Mouse (Mus musculus) G1E-ER4 (cell line): ENCODE data around the gene Vps13d. TPM values are rescaled to one million over a fixed set of nuclear protein-coding genes. Genes with fewer than 3 reads are reported as not detected.

Source experiments
- GATA1 ChIP-seq: IDR thresholded peaks from one replicate; pipeline ENCODE4 v1.8.0; 2012; ENCODE audit warnings: low read length, inconsistent platforms
- polyA plus RNA-seq: library from polyadenylated mRNA; stranded (reverse); fragments of >175 nt; gene quantifications from 2 replicates; pipeline ENCODE4 v1.2.3, GENCODE M21; 2012

The Vps13d gene
- polyA plus RNA-seq, 1 experiment = 3.1 TPM

DNA sequence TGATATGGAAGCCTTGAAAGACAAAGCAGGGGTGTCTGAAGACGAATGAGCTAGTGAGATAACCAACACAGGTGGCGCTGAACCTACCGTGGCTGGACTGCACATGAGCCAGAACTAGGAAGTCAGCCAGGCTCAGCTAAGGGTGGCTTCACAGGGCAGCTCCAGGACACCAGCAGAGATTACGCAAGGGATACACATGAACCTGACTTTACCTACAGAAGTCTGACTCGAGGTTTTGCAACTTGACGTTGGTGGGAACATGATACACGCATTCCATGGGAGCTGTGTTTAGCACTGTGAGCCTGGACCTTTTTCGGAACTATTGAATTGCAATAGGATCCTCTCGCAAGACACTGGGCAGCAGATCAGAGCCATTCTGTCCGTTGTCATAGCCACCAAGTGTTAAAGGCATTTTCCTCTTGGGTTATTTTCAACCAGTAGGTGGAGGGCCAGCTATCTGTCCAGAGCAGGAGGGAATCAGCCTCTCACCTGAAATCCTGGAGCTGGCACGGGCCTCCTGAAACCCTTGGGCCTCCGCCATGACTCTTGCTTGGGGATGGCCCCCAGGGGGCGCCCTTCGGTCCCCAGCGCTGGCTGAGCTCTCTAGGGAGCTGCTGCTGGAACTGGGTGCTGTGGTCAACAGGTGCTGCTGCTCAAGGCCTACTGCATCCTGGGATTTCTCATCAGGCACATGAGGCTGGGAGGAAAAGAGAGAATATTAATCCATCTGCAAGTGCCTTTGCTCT lies 24.6 kb upstream of the Vps13d start:
- no peak for TF ChIP-seq GATA1

DNA sequence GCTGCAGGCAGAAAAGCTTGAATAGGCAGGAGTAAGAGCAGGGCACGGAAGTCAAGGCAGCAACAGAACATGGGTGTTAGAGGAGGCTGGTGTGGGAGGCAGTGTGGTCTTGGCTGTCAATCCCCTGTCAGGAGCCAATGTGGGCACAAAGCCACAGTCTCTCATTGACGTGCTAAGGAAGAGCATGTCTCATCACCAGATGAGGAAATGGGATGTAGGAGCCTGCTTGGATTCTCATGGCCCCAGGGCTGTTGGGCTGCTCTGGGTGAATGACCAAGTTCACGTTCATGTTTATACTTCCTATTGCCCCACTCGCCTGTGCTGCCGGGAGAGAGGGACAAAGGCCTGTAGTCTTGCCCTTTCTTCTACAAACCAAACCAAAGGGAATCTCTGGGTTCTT lies 23.0 kb upstream of the Vps13d start:
- TF ChIP-seq GATA1 = no peak

DNA sequence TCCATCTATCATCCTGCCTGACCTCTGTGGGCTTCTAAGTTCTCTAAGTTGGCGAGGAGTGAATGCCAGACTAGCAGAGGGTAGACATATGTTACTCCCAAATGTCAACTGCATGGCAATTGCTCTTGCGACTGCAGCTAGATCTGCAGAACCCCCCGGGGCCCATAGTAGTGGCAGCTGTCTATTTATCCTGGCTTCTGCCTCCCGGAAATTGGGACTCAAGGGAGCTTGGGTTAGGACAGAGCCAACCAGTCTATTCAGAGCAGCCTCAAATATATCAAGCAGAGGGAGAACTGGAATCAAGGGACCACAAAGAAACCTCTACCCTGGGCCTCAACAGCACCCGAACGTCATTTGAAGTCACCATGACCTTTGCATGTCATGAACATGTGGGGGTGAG lies 22.2 kb upstream of the Vps13d start:
- no peak for TF ChIP-seq GATA1

DNA sequence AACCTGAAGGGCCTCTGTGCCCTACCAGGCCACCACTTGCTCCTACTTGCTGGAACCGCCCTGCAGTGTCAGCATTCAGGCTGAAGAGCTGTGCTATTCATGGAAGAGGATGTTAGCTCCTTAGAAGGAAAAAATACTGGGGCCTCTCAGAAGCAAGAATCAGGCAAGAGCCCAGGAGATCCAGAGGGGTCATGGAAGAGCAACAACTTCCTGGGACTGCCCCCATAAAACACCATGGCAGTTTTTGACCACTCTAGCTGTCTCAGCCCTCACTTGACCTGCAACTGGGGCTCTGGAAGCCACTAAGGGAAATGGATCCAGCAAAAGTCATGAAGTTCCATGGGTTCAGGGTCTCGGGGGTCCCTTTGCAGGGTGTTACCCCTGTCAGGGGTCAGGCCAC lies 20.6 kb upstream of the Vps13d start:
- no peak for TF ChIP-seq GATA1

DNA sequence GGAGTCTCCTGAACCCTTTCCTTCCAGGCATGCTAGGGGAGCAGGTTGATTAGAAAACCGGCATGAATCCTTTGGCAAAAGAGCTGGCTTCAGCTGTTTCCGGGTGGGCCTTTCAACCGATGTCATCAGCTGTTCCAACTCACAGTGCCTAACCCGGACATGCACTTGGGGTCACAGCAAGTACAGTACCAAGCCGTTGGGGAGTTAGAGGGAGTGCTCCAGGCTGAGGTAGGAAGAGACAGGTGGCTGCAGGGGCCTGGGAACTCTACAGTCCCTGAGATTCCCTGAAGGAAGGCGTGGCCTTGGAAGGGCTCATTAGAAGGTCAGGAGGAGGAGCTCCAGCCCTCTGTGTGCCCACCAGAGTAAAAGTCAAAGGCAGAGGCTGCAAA lies 20.0 kb upstream of the Vps13d start:
- no peak for TF ChIP-seq GATA1

DNA sequence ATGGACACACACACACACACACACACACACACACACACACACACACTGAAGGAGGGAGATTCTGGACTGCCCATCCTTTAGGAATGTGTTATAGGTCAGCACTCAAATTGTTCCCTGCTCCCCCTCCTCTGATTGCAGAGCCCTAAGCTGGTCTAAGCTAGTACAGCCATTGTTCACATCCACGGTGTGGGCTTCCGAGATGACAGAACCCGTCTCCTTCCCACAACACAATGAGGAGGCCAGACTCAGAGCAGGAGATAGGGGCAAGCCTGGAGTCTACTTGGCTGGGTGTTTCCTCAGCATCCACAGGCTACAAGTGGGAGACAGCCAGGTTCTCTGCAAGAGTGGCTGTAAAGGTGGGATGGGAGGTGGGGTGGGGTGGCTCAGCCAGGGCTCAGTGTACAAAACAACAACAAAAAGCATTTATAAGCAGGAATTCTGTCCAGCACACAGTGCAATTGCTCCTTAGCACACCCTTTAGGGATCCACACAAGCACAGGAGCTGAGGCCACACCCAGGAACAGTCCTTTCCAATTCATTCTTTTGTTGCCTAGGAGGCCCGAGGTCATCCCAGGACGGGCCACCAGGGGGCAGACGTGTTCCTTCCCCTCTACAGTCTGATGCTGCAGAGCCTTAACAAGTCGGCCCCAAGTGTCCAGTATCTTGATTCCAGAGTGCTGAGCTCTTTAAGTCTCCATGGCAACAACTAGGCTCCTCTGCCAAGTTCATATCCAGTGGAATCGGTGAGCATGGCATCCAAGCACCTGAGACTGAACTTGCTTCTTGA lies 19.4 kb upstream of the Vps13d start:
- TF ChIP-seq GATA1 = no peak

DNA sequence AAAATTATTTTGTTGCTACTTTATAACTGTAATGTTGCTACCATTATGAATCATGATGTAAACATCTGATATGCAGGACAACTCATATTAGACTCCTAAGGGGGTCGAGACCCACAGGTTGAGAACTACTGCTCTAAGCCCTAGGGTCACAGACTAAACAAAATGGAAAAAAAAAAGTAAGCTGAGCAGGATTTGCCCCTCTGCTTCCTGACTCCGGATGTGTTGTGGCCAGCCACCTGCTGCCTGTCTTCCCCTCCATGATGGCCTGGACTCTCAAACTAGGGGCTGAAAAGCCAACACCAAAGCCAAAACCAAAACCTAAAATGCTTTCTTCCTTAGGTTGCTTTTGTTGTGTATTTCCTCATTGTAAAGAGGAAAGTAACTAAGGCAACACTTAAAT lies 16.3 kb upstream of the Vps13d start:
- no peak for TF ChIP-seq GATA1

DNA sequence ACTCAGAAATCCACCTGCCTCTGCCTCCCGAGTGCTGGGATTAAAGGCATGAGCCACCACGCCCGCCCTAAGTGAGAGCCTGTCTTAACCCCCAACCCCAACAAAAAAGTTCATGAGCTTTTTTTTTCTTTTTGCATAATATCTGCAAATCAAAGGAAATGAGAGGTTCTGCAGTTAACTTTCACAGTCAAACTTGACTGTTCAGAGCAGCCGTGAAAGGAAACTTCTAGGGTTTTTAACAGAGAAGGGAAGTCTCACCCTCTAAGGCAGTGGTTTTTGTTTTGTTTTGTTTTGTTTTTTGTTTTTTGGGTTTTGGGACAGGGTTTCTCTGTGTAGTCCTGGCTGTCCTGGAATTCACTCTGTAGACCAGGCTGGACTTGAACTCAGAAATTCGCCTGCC lies 15.8 kb upstream of the Vps13d start:
- no peak for TF ChIP-seq GATA1

DNA sequence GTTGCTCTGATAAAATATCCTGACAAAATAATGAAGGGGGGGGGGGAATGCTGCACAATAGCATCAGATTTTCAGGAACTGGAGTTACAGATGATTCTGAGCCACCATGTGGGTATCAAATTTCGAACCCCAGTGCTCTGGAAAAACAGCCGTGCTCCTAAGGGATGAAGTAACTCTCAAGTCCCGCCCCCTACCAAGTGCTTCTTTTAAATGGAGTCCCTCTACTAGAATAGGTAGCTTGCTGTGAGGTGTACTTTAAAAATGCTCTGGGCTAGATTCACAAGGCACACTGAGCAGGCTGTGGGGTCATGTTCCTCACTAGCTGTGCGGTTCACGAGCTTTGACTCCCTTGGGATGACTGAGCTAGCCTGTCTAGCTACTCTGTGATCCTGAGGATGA lies 14.9 kb upstream of the Vps13d start:
- TF ChIP-seq GATA1 = no peak

DNA sequence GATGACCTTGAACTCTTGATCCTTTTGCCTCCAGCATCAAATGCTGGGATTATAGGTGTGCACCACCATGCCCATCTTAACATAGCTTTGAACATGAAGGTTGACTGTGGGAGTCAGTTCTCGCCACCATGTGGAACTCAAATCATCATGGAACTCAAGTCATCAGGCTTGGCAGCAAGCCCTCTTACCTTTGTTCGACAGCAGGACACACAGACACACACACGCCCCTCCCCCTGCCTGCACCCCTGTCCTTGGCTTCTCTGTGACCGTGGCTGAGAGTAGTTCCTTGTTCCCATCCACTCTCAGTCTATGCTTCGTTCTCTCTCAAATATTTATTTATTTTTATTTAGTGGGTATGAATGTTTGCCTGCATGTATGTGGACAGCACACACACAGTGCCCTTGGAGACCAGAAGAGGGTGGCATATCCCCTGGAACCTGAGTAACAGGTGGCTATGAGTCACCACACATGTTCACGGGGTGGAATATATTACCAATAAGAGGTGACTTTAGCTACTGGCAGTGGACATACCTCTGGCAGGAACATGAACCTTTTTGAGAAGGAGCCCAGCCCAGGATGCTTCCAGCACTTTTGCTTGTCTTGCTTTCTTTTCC lies 14.4 kb upstream of the Vps13d start:
- TF ChIP-seq GATA1 = no peak

DNA sequence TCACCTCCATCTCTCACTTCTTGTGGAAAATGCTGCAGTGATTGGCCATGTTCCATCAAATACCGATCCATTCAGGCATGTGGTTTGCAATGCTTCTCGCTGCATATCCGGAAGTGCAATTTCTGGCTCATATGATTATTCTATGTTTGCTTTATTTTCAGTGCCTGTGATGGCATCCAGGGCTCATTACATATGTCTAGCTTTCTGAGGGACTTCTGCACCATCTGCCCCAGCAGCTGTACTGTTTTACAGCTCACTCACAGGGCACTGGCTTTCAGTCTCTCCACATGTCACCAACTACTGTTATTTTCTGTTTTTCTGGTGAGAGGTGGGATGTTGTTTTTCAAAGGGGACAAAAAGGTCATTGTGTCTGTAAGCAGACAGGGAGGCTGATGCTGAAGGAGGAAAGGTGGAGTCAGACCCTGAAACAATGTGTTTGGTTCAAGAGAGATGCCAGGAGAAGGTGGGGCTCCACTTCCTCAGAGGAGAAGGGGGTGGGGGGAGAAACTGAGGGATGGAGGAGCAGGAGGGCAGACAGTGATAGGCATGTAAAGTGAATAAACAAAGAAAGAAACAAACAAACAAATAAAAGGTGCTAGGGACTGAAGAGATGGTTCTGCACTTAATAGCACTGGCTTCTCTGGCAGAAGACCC lies 13.0 kb upstream of the Vps13d start:
- TF ChIP-seq GATA1 = no peak

DNA sequence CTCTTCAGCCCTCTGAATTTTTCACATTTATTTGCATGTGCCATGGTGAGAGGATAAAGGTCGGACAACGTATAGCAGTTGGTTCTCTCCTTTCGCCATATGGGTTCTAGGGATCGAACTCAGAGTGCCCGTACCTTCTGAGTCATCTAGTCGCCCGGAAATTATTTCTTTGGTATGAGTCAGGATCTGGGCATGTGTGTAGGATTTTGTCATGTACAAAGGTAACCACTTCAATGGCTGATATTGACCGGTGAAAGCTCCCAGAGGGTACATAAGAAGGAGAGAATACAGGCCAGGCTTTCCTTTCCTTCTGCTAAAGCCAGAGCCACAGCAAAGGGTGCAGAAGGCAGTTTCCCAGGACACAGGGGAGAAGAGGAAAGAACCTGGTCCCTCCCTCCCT lies 10.0 kb upstream of the Vps13d start:
- TF ChIP-seq GATA1 = no peak

DNA sequence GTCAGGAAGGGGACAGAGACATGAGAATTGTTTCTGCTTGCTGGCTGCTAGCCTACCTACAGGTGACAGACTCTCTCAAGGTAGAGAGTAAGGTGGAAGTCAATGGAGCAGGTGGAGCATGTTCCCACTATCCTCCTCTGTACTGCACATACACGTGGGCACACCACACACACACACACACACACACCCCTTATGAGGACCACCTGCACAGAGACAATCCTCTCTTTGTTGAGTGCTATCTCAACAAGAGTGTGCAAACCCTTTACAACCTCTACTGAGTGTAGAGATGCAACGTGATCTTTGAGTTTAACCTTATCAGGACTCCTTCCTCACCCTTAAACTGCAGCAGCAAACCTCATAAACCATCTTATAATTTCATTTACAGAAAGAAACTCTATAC lies 8.5 kb upstream of the Vps13d start:
- no peak for TF ChIP-seq GATA1

DNA sequence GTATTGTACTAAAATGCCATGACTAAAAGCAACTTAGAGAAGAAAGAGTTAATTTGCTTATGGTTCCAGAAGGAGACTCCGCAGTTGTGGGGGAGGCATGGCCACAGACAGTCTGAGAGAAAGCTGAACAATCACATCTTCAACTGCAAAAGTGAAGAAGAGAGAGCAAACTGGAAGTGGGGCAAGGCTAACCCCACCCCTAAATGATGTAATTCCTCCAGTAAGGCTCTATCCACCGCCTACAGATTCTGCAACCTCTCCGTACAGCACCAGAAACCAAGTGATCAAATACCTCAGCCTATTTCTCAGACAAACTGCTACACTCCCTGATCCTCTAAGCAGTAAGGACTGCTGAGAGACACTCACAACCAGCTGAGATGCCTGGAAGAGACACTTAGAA lies 6.6 kb upstream of the Vps13d start:
- TF ChIP-seq GATA1 = no peak

DNA sequence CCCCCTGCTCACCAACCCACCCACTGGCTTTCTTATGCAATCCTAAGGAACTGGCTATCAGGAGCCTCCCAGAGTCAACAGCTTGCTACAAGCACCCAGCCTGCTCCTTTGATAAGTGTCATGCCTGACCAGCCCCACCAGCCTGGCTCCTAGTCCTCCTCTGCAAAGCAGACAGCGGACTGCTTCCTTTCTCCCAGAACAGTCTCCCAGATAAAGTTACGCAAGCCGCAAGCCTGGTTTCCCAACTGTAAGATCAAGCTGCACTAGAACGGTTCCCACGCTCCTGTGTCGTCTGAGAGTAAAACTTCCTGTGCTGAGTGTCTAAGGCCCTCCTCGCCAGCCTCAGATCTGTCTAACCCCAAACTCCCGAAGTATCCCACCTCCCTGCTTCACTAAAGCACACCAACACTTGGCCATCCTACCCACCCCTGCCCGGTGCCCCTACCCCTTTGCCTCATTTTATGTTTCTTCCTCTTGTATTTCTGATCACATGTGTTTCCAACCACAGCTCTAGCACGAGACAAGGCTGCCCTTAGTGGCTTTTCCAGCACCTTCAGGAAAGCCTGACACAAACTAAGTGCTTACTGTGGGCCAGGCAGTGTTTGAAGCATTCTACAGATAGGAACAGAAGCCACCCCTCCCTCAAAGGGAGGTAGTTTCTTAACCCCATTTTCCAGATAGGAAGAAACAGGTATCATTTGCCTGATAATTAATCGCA lies 5.3 kb upstream of the Vps13d start:
- no peak for TF ChIP-seq GATA1
